Mouse (Mus musculus) lung, postnatal 0 days (tissue): Measurements from ENCODE around the gene Tango6.

Source experiments
- CTCF ChIP-seq: IDR thresholded peaks from 2 replicates; pipeline ENCODE4 v1.5.1; 2016; ENCODE audit warnings: antibody characterized with exemption, mild to moderate bottlenecking
- EP300 ChIP-seq: IDR thresholded peaks from 2 replicates; pipeline ENCODE4 v1.6.1; 2016; ENCODE audit warnings: antibody characterized with exemption, mild to moderate bottlenecking, control low read depth

- TF ChIP-seq CTCF = no peak
- no peak for TF ChIP-seq EP300
Measured at GRCm38 (mm10) chr8:106733703-106734102, 50.8 kb downstream of the Tango6 start.
